Mouse (Mus musculus) kidney, embryonic 15.5 days (tissue): ENCODE data around the gene Ccdc157. TPM values are rescaled to one million over a fixed set of nuclear protein-coding genes. Genes with fewer than 3 reads are reported as not detected.
"Not testable (repeated sequence)": the region's sequence is repeated elsewhere in the genome, so short reads cannot be mapped to it uniquely, and the experiment has no call there.

Experiments
- ATAC-seq: fragments of 200-750 bp; cut with Nextera tagmentation; replicated peaks from 2 replicates; pipeline ENCODE4 v1.8.0; 2017; ENCODE audit warnings: moderate TSS enrichment; ENCODE audit not compliant: low FRiP score
- H3K27ac ChIP-seq: fragments of 300-500 bp; sonication (generic); 2 replicates; pipeline ENCODE4 v1.5.1; 2015; ENCODE audit warnings: mild to moderate bottlenecking, inconsistent platforms
- H3K27me3 ChIP-seq: fragments of 300-500 bp; sonication (generic); 2 replicates; pipeline ENCODE4 v1.6.1; 2015; ENCODE audit warnings: inconsistent platforms
- H3K36me3 ChIP-seq: fragments of 300-500 bp; sonication (generic); 2 replicates; pipeline ENCODE4 v1.6.1; 2015; ENCODE audit warnings: inconsistent platforms
- H3K4me1 ChIP-seq: fragments of 300-500 bp; sonication (generic); 2 replicates; pipeline ENCODE4 v1.6.1; 2015; ENCODE audit warnings: inconsistent platforms
- H3K4me2 ChIP-seq: fragments of 300-500 bp; sonication (generic); 2 replicates; pipeline ENCODE4 v1.6.1; 2015; ENCODE audit warnings: moderate library complexity, mild to moderate bottlenecking, inconsistent platforms
- H3K4me3 ChIP-seq: fragments of 300-500 bp; sonication (generic); replicated peaks from 2 replicates; pipeline ENCODE4 v1.5.1; 2015; ENCODE audit warnings: mild to moderate bottlenecking, inconsistent platforms
- H3K9ac ChIP-seq: fragments of 300-500 bp; sonication (generic); 2 replicates; pipeline ENCODE4 v1.6.1; 2015; ENCODE audit warnings: mild to moderate bottlenecking, inconsistent platforms
- H3K9me3 ChIP-seq: fragments of 300-500 bp; sonication (generic); replicated peaks from 2 replicates; pipeline ENCODE4 v1.6.1; 2016; ENCODE audit warnings: inconsistent platforms
- WGBS: fragments of 180-500 bp; shearing (Covaris S2); methylation state at CpG from one replicate; pipeline ENCODE4 v1.1.7; 2015; ENCODE audit warnings: mixed read lengths; 5-methylcytosine and 5-hydroxymethylcytosine counted together
- polyA plus RNA-seq: library from polyadenylated mRNA; unstranded; fragments of >200 nt; fragmentation: Nextera tagmentation; extraction: Ambion mirVana; gene quantifications from 2 replicates; pipeline ENCODE4 v1.2.1, GENCODE M21; 2015

The Ccdc157 gene
- polyA plus RNA-seq, 1 experiment from 2014 or later = 9.0 TPM

GRCm38 (mm10) chr11:4143281-4144062, 16.6 kb downstream of the Ccdc157 start:
- Histone ChIP-seq H3K27me3 (no peaks in the 10 kb centered on the region), H3K4me1 (peaks cover 4% of the 10 kb centered on the region; the same call in 1 of the 2 replicates), H3K4me3 (no peak overlapping the region), H3K36me3 (peaks cover 79% of the 10 kb centered on the region), H3K4me2 (no peak overlapping the region), H3K27ac (no peak overlapping the region), H3K9ac (no peak overlapping the region), H3K9me3 (no peaks in the 10 kb centered on the region)
- 91% methylated on average over 21 of the region's 21 CpGs for WGBS
- no peak for ATAC-seq

GRCm38 (mm10) chr11:4142352-4142751, 17.7 kb downstream of the Ccdc157 start:
- 88% methylated on average over 4 of the region's 4 CpGs for WGBS
- Histone ChIP-seq H3K27me3 (no peaks in the 10 kb centered on the region), H3K4me3 (no peak overlapping the region), H3K27ac (no peak overlapping the region), H3K9ac (no peak overlapping the region), H3K36me3 (peaks cover 75% of the 10 kb centered on the region), H3K9me3 (no peaks in the 10 kb centered on the region), H3K4me2 (no peak overlapping the region), H3K4me1 (no peaks in the 10 kb centered on the region)
- ATAC-seq = no peak

- ATAC-seq = no peak
- H3K4me3 ChIP-seq = no peak overlapping the region
- H3K36me3 ChIP-seq = peaks cover 81% of the 10 kb centered on the region
- no peaks in the 10 kb centered on the region for H3K9me3 ChIP-seq
- H3K4me2 ChIP-seq = no peak overlapping the region
- peaks cover 4% of the 10 kb centered on the region for H3K4me1 ChIP-seq
- H3K9ac ChIP-seq = no peak overlapping the region
- no peaks in the 10 kb centered on the region for H3K27me3 ChIP-seq
- H3K27ac ChIP-seq = no peak overlapping the region
Measured at GRCm38 (mm10) chr11:4141505-4141904, 18.6 kb downstream of the Ccdc157 start.

- H3K4me3 ChIP-seq = no peak overlapping the region
- ATAC-seq = no peak
- H3K27me3 ChIP-seq = no peaks in the 10 kb centered on the region
- H3K4me2 ChIP-seq = no peak overlapping the region
- WGBS = 51% methylated on average over 2 of the region's 2 CpGs
- no peak overlapping the region for H3K27ac ChIP-seq
- no peak overlapping the region for H3K9ac ChIP-seq
- H3K4me1 ChIP-seq = peaks cover 14% of the 10 kb centered on the region
- H3K36me3 ChIP-seq = peaks cover 63% of the 10 kb centered on the region
- no peaks in the 10 kb centered on the region for H3K9me3 ChIP-seq
Measured at GRCm38 (mm10) chr11:4138964-4139363, 21.1 kb downstream of the Ccdc157 start.

- peak within 1 kb of the TSS; percentile 72 for H3K27ac ChIP-seq
- no peaks in the 10 kb centered on the region for H3K9me3 ChIP-seq
- no peaks in the 10 kb centered on the region for H3K27me3 ChIP-seq
- peaks cover 14% of the 10 kb centered on the region for H3K4me1 ChIP-seq
- H3K36me3 ChIP-seq = peaks cover 26% of the 10 kb centered on the region
- peak within 1 kb of the TSS; percentile 97 for H3K9ac ChIP-seq
- 1% methylated on average over 66 of the region's 66 CpGs for WGBS
- peak within 1 kb of the TSS; percentile 86 for H3K4me2 ChIP-seq
- peak within 1 kb of the TSS; percentile 93 for H3K4me3 ChIP-seq
- ATAC-seq = peak; percentile 95
Measured at GRCm38 (mm10) chr11:4134986-4135935, 24.8 kb downstream of the Ccdc157 start, which contains the start of gene Rnf215. Gene Rnf215 (plus strand): TSS chr11:4135202.

- Histone ChIP-seq H3K27ac (no peak overlapping the region), H3K36me3 (peaks cover 18% of the 10 kb centered on the region), H3K9me3 (no peaks in the 10 kb centered on the region), H3K4me2 (peak overlapping the region; percentile 86), H3K27me3 (no peaks in the 10 kb centered on the region), H3K9ac (no peak overlapping the region), H3K4me1 (peaks cover 14% of the 10 kb centered on the region), H3K4me3 (peak overlapping the region; percentile 93)
- ATAC-seq = no peak
- WGBS = 55% methylated on average over 6 of the region's 6 CpGs
Measured at GRCm38 (mm10) chr11:4134400-4134799, 25.7 kb downstream of the Ccdc157 start.

GRCm38 (mm10) chr11:4133450-4133849, 26.6 kb downstream of the Ccdc157 start:
- WGBS = 63% methylated on average over 3 of the region's 3 CpGs
- H3K36me3 ChIP-seq = peaks cover 9% of the 10 kb centered on the region; the same call in 1 of the 2 replicates
- H3K27me3 ChIP-seq = no peaks in the 10 kb centered on the region
- no peak overlapping the region for H3K27ac ChIP-seq
- H3K9me3 ChIP-seq = no peaks in the 10 kb centered on the region
- H3K4me3 ChIP-seq = no peak overlapping the region
- peaks cover 14% of the 10 kb centered on the region for H3K4me1 ChIP-seq
- H3K9ac ChIP-seq = no peak overlapping the region
- no peak for ATAC-seq
- H3K4me2 ChIP-seq = no peak overlapping the region

- H3K9me3 ChIP-seq = not testable (repeated sequence)
Measured at GRCm38 (mm10) chr11:4128461-4128860, 31.6 kb downstream of the Ccdc157 start.

GRCm38 (mm10) chr11:4127059-4127458, 33.0 kb downstream of the Ccdc157 start:
- H3K4me3 ChIP-seq = no peak overlapping the region
- WGBS = 89% methylated on average over 1 of the region's 1 CpGs
- no peak overlapping the region for H3K9ac ChIP-seq
- H3K4me2 ChIP-seq = no peak overlapping the region
- H3K36me3 ChIP-seq = no peaks in the 10 kb centered on the region
- no peak overlapping the region for H3K27ac ChIP-seq
- peaks cover 7% of the 10 kb centered on the region; the same call in 1 of the 2 replicates for H3K9me3 ChIP-seq
- no peaks in the 10 kb centered on the region for H3K4me1 ChIP-seq
- no peaks in the 10 kb centered on the region for H3K27me3 ChIP-seq
- no peak for ATAC-seq

More at GRCm38 (mm10) chr11:4128461-4128860, 31.6 kb downstream of the Ccdc157 start:
- H3K36me3 ChIP-seq, ATAC-seq, H3K4me2 ChIP-seq, H3K27ac ChIP-seq, H3K9ac ChIP-seq, H3K4me1 ChIP-seq, H3K4me3 ChIP-seq, H3K27me3 ChIP-seq: not testable (repeated sequence)
- 91% methylated on average over 4 of the region's 4 CpGs for WGBS

GRCm38 (mm10) chr11:4123922-4124321, 36.2 kb downstream of the Ccdc157 start:
- Histone ChIP-seq H3K9me3 (peaks cover 7% of the 10 kb centered on the region; the same call in 1 of the 2 replicates), H3K9ac (no peak overlapping the region), H3K27ac (no peak overlapping the region), H3K4me3 (no peak overlapping the region), H3K27me3 (peaks cover 17% of the 10 kb centered on the region), H3K4me1 (peaks cover 5% of the 10 kb centered on the region; the same call in 1 of the 2 replicates), H3K4me2 (no peak overlapping the region), H3K36me3 (no peaks in the 10 kb centered on the region)
- ATAC-seq = no peak
- 59% methylated on average over 5 of the region's 5 CpGs for WGBS

- ATAC-seq = no peak
- H3K9me3 ChIP-seq = peaks cover 7% of the 10 kb centered on the region; the same call in 1 of the 2 replicates
- peaks cover 14% of the 10 kb centered on the region for H3K4me1 ChIP-seq
- H3K4me3 ChIP-seq = no peak within 1 kb of the TSS
- H3K4me2 ChIP-seq = no peak within 1 kb of the TSS
- H3K9ac ChIP-seq = no peak within 1 kb of the TSS
- H3K27me3 ChIP-seq = peaks cover 27% of the 10 kb centered on the region
- 73% methylated on average over 10 of the region's 10 CpGs for whole genome bisulfite sequencing
- H3K27ac ChIP-seq = no peak within 1 kb of the TSS
- H3K36me3 ChIP-seq = no peaks in the 10 kb centered on the region
Measured at GRCm38 (mm10) chr11:4122742-4123579, 37.1 kb downstream of the Ccdc157 start, which contains the start of gene Sec14l2. Gene Sec14l2 (minus strand): TSS chr11:4123415.
